Mouse (Mus musculus): ENCODE measurements at regions not wholly inside any gene's neighbourhood (a gene's known extent, or its start where the extent isn't known, plus 50 kb on each side); places are given as distances from the start of the nearest gene placed in this dataset.

DNA sequence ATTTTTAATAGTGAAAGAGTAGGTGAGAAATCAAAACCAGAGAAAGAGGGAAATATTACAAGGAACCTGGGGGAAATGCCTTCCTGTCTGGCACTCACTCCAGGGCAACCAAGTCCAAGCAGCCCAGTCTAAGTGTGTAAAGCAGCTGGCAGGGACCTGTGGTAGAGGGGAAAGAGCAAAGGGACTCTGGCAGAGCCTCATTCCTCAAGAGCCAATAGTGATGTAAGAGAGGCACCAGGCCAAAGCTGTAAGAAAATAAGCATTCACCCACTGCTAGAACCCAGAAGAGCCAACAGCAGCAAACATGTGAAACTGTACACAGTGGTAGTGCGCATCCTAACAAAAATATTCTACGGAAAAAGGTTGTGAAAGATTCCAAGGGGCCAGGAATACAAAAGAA, 301.7 kb downstream of the Sox4 start:
- CTCF ChIA-PET: no interaction called here

DNA sequence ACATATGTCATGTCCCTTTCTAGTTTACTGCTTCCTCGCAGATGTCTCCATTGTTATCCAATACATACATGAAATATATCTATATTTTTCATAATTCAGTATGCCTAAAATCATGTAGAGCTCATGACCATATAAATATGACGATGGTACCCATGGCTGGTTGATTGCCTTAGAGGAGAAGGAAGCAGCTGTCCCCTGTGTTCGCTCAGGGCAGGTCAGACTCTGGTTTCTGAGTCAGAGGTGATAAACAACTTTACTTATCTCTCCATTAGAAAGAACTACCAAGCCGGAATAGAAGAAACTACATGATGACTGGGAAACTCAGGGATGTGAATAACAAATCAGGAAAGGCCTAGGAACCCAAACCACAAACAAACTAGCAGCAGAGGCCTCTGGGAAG, 307.6 kb downstream of the Sox4 start:
- CTCF ChIA-PET: interaction anchor here (0.6 kb wide), 1 partner anchor 252 kb away, joined by 4 read pairs; no protein-coding TSS in a partner anchor

DNA sequence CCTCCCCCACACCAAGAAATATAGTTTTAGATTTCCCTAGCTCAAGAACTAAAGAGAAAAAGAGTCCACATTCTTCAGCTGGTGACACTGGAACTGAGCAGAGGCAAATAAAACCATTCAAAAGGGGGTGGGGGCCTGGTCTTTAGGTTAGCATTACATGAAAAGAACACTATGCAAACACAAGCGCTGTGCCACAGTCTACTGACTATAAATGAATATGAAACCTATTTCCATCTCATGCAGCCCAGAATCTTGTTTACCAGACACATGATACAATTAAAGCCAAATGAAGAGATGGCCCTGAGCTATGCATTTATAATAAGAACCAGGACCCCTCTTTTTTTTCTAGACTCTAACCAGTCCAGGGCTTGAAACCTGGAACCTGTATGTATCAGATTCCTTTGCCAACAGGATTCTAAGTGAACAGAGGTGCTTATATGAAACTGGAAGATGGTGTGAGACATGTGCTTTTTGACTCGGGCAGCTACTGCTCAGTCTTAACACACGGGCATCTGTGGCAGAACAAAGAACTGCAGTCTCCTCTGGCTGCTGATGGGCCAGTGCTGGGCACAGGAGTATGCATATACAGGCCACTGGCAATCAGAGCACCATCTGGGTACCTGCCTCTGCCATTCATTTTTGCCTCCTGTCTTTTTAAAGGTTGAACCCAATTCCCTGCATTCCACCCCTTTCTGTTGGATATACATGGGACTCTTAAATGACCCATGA, 308.5 kb downstream of the Sox4 start:
- CTCF ChIA-PET: interaction anchor here (0.7 kb wide), 1 partner anchor 25 kb away, joined by 3 read pairs; no protein-coding TSS in a partner anchor

DNA sequence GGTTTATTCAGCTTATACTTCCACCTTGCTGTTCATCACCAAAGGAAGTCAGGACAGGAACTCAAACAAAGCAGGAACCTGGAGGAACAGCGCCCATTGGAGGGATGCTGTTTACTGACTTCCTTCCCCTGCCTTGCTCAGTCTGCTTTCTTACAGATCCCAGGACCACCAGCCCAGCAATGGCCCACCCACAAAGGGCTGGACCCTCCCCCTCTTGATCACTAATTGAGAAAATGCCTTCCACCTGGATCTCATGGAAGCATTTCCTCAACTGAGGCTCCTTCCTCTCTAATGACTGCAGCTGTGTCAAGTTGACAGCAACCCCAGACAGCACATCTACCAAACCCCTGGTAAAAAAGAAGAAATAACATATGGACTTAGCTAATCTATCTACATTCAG, 312.7 kb downstream of the Sox4 start:
- CTCF ChIA-PET: no interaction called here

DNA sequence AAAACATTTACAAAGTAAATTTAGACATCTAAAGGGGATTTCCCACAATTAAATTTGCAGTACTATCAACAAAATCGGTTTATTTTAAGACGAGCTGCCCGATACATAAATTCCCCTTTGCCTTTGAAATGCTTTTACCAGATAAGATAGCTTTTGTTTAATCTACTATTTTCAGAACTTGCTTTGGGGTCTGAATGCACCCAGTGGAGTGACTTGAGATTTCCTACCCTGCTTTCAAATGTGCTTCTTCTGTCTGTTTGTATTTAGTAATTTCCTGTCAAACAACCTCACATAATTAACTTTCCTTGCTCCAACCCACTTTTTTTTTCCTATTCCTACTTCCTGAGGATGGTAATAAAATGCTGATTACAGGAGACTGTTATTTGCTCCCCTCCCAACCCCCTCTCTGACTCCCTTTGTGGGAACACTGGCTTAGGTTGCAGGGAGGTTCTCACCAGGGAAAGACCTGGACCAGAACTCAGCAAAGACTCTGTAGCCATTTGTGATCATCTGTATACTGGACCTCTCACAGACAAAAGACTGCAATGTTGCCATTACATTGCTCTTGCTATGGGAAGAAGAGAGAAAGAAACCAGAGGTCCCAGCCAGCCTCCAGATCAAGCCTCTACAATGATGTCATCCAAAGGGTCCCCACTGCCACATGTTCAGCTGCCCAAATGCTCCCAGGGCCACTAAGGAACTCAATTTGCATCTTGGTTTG, 318.1 kb downstream of the Sox4 start:
- CTCF ChIA-PET: interaction anchor here (0.6 kb wide), 1 partner anchor 29 kb away, joined by 3 read pairs; no protein-coding TSS in a partner anchor

DNA sequence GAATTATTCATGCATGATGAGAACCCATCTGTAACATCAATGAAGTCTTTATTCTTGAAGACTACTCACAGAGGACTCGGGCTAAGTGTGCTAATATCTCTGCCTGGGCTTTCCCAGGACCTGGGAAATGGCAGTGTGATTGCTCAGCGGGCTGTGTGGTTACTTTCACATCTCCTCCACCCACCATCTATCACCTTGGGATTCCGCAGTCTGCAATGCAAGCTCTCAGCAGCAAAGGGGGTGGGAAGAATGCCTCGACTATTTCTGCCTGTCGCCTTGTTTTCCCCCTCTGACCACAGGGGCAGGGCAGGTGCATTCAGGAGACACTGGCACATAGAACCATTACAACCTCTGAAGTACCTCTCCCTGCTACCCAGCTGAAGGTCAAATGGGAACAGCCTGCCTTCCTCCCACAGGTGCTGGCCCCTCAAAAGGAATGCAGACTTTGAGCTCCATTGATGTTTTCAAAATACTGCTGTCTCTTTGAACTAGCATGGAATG, 319.9 kb downstream of the Sox4 start:
- CTCF ChIA-PET: no interaction called here

DNA sequence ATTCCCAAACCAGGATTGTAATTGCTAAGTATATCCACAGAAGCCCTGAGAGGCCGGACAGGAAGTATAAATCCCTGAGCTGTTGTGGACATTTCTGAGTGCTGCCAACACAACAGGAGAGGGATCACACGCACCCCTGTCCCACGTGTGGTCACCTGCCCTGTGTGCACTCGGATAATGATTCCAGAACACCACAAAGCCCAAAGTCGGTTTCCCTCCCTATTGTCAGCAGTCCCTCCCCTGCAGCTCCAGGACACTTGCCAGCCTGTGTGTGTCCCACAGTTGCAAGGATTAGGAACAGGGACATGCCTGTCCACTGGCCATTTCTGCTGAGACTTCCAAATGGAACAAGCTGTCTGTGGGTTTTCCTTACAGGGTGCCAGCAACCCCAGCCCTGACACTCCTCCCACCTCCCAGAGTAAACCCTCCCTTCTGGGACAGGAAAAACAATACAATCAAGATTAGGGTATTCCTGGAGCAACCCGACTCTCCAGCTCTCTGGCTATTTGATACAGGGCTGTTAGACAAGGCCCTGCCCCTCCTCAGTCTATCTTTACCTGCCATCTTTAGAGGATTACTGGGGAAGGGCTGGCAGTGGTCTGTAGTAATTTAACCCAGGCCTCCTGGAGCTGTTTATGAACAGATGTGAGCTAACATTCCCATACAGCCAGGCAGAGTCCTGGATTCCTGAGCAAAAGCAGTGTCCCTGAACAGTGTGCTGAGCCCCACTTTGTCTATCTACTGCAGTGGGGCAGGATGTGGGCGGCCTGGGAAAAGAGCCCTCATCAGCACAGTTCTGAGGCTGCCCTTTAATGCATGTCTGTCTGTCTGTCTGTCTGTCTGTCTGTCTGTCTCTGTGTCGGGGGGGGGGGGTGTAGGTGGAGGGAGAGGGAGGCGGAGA, 323.8 kb downstream of the Sox4 start:
- CTCF ChIA-PET: interaction anchor here (0.6 kb wide), 1 partner anchor 21 kb away, joined by 5 read pairs; no protein-coding TSS in a partner anchor

DNA sequence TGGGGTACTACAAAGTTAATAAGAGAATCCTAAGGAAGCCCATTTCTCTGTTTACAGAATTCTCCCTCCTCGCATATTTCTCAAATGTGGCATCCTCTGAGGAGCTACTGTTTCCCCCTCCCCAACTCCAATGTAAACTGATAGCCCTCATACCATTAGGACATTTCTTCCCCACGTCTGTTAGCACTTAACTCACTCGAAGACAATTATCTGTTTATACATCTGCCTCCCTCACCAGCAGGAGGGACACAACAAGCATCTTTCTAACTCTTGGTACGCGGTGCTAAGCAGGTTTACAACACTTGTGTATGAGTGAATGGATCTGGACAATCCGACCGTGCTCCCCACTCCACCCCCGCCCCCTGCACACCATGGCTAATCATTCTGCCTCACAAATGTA, 324.8 kb downstream of the Sox4 start:
- CTCF ChIA-PET: no interaction called here

DNA sequence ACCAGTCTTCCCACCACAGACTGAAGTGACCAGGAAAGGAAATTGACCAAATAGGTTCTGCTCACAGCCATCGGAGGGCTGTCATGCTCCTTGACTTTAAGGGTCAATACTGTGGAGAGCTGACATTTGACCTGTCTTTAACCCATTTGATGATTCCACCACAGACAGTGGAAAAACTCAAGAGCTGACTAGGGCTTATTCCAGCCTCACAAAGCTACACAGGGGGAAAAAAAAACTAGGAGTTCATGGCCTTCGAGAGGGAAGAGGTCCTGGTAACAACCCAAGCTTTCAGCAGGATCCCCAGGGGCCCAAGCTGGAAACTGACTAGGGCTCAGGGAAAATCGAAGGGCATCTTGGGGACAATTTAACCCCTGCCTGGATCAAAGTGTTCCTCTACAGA, 334.6 kb downstream of the Sox4 start:
- CTCF ChIA-PET: no interaction called here

DNA sequence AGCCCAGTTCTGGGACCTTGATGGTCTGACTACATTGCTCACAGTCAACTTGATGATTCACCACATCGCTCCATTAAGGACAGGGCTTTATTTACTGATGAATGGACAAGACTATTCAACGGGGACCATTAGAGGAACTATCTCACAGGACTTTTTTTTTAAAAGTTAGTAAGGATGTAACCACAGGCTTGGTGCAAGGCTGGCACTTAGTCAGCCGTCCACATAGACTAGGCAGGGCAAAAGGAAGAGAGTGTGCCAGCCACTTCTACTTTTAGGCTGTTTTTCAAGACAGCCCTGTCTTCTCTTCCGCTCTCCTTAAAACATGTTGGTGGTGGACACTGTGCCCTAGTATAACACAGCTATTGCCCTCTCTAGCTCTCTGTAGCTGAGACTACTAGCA, 336.0 kb downstream of the Sox4 start:
- CTCF ChIA-PET: no interaction called here

DNA sequence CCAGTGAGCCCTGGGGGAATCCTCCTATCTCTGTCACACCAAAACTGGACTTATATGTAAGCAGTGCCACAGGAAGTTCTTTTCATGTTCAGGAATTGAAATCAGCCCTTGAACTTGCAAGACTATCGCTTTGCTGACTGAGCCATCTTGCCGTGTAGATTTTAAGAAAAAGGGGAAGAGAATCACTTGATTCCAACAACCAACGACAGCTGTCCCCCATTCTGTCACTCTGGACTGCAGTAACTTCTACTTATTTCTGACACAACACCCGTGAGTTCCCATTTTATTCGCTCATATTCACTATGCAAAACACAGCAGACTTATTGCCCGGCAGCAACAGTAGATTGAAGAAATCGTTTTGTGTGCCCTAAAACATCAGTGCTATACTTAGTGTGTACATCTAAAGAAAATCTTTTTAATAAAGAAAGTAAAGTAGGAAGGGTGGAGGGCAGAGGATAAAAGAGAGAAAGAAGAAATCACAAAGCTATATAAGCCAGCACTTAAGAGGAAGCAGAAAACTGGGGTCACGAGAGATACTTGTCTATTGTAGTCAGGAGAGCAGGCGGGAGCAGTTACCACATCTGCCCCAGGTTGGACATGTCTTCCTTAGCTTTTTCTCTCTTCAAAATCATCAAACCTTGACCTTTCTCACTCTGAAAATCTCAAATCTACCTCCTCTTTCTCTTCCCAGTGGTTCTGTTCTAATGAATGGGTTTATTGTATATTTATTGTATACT, 336.7 kb downstream of the Sox4 start:
- CTCF ChIA-PET: no interaction called here

DNA sequence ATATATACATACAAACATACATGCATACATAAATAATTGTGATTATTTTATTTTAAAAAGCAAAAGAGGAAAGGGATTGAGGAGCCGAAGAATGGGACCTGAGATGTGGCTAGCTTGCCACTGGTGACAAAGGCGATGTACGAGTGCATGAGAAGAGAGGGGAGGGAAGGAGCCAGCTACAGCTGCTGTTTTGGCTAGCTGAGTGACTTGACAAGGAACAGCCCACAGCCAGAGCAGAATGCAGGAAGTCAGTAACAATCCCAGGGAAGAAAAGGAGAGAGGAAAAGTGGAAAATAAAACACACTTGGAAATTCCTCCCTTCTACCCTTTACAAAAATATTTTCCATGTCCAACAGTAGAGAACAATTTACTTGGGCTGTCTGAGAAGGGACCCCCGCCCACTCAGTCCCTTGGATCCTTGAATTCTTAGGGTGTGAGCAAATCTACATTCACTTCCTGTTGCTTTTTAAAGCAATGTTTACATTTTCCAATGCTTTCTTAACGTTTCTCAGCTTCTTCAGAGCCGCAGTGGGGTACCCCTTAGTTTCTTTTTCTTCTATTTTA, 345.9 kb downstream of the Sox4 start:
- CTCF ChIA-PET: interaction anchor here (0.8 kb wide), 1 partner anchor 22 kb away, joined by 5 read pairs; no protein-coding TSS in a partner anchor

DNA sequence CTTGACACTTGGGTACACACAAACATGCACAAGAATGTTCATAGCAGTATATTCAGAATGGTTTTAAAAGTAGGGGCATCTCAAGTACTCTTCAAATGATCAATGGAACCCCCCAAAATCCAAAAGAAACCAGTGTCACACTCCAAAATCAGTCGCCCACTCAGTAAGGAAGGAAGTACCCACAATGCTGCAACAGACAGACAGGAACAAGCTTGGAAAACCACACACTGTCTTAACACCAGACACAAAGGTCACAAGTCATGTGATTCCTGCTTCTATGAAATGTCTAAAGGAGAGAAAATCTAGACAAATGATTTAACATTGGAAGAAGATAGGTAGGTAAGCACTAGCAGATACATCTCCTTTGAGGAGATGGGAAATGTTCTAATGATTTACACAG, 346.9 kb downstream of the Sox4 start:
- CTCF ChIA-PET: no interaction called here

DNA sequence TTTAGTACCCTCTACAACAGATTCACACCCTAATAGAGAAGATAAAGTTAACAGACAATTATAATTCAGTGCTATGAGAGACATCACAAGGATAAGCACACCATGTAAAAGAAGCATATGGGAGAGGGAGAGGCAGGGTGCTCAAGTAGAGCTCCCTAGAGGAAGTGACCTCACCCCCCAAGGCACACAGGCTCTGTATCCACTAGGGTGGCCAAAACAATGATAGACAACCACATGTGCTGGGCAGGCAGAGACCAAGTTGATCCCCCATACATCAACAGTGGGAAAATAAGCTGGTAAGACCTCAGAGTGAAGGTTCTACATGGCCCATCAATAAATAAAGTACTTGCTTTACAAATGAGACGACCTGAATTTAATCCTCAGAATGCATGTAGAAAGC, 347.7 kb downstream of the Sox4 start:
- CTCF ChIA-PET: no interaction called here

DNA sequence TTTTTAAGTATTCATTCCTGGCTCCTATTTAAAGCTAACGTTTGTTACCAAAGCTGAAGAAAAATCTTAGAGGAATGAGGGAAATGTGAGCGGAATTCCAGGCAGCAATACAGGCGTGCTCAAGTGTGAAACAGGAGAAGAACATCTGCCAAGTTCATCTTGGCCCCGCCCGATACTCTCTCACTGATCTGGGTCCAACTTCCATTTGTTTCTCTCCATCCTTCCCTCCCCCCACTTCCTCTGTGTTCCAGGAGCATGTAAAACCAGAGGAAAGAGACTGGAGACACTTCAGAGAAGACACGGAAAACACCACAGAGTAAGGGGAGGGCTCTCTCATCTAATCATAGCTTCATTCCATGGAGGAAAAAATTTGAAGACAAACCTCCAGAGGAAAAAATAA, 346.7 kb downstream of the Gm11361 start:
- CTCF ChIA-PET: no interaction called here

DNA sequence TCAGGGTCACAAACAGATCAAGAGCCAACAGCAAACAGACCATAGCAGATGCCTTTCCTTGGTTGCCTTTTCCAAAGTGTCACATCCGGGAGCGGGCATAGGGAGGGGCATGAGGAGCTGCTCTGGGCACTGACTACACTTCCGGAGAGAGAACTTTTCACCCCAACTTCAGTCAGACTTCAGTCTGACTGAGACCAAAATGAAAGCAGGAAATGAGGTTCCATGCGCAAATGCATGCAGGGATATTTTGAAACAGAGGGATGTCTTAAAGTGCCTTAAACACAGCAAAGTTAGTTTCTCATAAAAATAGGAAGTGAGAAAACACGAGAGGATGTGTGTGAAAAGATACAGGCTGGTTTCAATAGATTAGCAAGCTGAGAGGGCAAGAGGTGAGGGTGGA, 343.5 kb downstream of the Gm11361 start:
- CTCF ChIA-PET: interaction anchor here (0.6 kb wide), 1 partner anchor 213 kb away, joined by 3 read pairs; no protein-coding TSS in a partner anchor

DNA sequence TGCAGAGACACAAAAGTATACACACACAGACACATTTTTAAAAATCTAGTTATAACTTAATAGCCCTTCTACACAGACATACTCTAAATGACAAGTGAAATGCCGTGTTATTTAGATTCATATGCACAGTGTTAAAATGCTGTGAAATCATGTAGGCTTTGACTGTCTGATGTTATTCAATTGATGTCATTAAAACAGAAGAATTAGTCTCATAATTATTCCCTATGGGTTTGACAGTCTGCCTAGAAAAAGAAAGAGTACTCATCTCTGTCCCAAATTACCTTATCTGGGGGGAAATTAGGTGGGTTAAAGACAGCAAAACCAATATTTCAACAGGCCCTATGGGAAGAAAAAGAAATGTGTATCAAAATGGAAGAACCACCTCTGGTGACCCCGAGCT, 339.0 kb downstream of the Gm11361 start:
- CTCF ChIA-PET: no interaction called here

DNA sequence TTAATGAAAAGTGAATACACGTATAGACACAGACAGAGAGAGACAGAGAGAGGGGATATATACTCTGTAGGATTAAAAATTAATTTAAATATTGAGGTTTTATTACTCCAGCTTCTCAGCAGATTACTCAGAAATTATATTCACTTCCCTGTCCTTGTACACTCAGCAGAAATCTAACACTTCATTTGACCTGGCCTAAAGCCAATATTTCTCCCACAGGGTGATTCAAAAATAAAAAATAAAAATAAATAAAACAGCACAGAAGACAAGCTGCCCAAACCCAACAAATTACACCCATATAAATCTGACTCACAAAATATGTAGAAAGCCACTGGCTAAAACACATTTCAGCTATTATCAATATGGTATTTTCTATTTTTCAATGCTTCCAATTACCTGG, 334.8 kb downstream of the Gm11361 start:
- CTCF ChIA-PET: no interaction called here

DNA sequence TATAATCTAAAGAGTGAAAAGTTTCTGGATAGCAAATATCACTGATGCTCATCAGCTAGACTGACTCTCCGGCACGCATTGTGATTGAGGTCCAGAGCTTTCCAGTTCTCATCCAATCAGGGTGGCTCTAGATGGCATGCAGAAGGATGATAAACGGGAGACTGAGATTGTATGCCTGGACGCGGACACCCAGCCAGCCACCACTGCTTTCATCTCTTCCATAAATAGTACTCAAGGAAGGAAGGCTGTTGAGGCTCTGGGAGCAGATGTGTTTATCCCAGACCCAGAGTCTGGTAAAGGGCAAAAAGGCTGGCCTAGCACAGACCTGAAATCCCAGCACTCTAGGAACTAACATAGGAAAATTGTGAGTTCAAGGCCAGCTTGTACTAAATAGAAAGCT, 330.6 kb downstream of the Gm11361 start:
- CTCF ChIA-PET: no interaction called here

DNA sequence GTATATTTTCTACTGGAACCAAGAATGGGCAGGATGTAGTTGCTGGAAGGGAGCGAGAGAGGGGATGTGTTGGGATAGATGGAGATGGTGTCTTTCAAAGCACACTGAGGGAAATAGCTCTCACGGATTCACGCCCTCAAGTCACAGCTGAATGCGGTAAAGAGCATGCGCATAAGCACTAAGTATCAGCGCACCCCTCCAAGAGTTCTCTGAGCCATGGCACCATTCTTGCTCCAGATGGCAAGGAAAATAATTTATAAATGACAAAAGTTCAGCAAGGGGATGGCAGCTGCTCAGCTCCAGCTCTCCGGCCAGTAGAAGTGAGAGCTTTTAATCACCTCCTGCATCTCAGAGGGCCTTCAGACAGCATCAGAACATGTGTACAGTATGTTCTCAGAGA, 329.4 kb downstream of the Gm11361 start:
- CTCF ChIA-PET: no interaction called here

DNA sequence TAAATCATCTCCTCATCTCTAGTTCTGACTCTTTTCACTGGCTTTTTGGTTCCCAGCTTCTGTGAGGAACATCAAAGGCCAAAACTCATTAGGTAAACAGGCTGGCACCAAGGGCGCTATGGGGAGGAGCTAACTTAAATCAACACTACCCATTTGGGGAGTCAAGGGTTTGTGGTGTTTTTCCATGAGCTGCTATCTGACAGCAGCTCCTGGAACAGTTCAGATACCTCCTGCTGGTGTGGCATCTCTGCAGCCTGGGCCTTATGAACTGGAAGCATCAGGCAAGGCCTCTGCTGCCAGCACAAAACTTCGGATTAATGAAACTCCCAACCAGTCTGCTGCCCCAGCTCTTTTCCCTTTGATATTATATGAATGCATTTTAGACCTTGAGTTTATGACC, 328.8 kb downstream of the Gm11361 start:
- CTCF ChIA-PET: no interaction called here

Measured in spleen, embryonic (tissue).